Mouse (Mus musculus) heart, postnatal 14 days (tissue): ENCODE results near the gene Il1b. TPM values are rescaled to one million over a fixed set of nuclear protein-coding genes. Genes with fewer than 3 reads are reported as not detected.

Experiments used
- DNase-seq, 2 experiments: peaks; one replicate each; pipeline ENCODE4 v3.0.0; 2021 to 2022
- intact Hi-C: fragments of 180-260 bp; cut with DNase I; formaldehyde crosslinking; loops from one replicate; pipeline ENCODE4 v1.15.1; 2025
- total RNA-seq, 2 experiments: library from RNA; stranded (reverse); gene quantifications; 2 replicates each; pipeline ENCODE4 v1.2.3; 2021

The Il1b gene
- total RNA-seq, 2 experiments from 2014 or later, result 0.32 TPM; not detected in 1

DNA sequence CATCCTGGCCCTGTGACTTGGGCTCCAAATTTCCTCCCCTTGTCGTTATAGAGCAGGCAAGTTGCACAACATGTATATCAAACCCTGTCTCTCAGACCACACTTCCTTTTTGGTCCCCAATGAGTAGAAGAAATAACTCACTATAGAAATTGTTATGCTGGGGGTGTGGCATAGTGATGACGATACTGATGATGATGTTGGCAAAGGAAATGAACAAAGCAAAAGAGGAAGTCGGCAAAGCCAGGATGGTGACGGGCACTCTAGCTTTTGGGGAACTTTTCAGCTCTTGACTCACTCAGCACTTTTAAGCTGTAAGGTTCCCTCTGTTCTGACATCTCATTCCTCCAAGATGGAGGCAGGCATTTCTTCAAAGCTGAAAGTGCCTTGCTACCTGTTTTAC lies 2.4 kb upstream of the Il1b start:
- intact Hi-C loops, result no loop called here
- DNase-seq, result no peak

DNA sequence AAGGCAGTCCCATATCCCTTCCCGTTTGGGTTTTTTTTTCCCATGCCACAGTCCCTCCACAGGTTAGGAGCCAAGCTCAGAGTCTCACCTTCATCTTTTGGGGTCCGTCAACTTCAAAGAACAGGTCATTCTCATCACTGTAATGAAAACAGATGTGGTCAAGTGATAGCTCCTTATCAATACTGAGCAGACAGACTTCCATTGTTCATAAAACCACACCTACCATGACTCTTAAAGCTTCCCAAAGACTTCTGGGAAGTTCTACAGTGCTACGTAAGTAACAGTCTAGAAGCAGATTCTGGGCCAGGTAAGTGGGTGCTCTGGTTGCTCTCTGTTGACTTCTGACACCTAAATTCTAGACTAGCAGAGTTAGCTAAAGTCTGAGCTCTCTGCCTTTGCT lies 1.3 kb downstream of the Il1b start:
- intact Hi-C loops, result no loop called here
- DNase-seq, result no peak

DNA sequence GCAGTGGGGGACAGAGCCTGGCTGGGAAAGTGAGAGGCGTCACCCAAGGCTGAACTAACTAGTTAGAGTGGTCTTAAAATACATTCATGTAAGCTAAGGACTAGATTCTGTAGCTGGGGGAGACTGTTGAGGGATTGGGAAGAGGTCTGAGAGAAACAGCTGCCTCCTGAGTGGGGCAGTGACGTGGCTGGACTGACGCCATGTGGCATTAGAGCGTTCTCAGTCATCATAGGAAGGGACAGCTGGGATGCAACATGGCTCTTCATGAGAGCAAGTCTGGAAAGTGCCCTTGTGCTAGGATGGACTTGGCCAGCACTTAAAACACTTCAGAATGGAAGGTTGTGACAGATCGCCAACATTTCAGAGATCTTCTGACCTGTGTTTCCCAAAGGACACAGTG lies 2.1 kb downstream of the Il1b start:
- DNase-seq, result no peak
- intact Hi-C loops, result no loop called here

GRCm38 (mm10) chr2:129368106-129368505 lies 2.8 kb downstream of the Il1b start:
- intact Hi-C loops, result no loop called here
- no peak for DNase-seq

- DNase-seq, result no peak
- intact Hi-C loops, result no loop called here
These were observed 3.7 kb downstream of the Il1b start for GRCm38 (mm10) chr2:129367246-129367645.

- DNase-seq, result no peak
- intact Hi-C loops, result no loop called here
These were observed 9.9 kb downstream of the Il1b start for GRCm38 (mm10) chr2:129360975-129361560.

DNA sequence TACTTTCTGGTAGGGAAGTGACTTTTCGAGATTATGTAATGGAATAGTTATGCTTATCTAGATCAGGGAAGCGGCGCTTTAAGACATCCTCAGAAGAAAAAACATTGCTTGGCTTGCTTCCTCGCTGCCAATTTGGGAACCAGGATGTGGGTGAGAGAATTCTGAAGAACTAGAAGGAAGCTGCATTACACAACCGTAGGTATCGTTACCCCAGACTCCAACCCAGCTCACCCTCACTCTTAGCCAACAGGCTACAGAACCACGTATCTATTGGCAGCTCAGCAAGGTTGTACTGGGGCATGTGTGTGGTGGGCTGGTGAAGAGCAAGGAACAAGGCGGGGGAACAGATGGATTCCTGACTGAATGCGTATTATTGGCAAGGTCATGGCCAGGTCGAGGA lies 10.7 kb downstream of the Il1b start:
- intact Hi-C loops, result no loop called here
- no peak for DNase-seq

DNA sequence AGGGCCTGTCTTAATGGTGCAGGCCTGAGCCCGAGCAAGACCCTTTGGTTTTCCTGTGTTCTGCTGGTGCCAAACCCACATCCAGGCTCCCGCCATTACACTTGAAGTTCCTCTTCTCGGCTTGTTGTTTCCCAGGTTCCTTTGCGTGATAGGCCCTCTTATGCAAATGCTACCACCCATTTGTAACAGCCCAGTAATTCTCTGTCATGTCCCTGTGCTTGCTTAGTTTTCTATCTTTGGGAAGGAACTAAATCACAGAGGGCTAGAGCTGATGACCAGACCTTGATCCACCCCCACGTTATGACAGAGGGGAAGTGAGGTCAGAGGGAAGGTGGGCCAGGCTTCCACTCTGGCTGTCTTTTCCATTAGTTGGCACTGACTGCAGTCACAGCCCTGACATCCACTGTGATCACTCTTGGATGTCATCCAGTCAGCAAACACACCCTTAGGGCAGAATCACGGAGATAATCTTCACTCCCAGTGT lies 32.8 kb downstream of the Il1b start:
- intact Hi-C loops, result no loop called here
- DNase-seq, result no peak

GRCm38 (mm10) chr2:129333471-129333870 lies 37.5 kb downstream of the Il1b start:
- intact Hi-C loops, result no loop called here

GRCm38 (mm10) chr2:129330540-129330939 lies 40.4 kb downstream of the Il1b start:
- intact Hi-C loops, result no loop called here
- DNase-seq, result no peak

More at GRCm38 (mm10) chr2:129333471-129333870, 37.5 kb downstream of the Il1b start:
- no peak for DNase-seq

DNA sequence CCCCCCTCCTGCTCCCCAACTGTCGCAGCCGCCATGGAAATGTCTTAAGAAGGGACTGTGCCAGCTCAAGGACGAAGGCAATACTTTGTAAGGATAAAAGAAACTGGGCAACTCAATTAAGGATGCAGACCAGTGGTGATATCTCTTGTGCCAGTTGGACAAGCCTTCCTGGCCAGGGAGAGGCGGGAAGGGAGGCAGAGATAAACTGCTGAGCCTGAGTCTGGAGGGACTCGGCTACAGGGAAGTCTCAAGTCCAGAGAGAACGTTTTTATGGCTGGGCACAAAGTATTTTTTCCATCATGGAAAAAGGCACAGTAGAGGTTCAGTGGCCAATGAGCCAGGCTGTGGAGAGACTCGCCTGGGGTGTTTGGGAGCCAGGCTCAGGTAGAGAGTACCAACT lies 40.9 kb downstream of the Il1b start:
- intact Hi-C loops, result no loop called here
- DNase-seq, result no peak

DNA sequence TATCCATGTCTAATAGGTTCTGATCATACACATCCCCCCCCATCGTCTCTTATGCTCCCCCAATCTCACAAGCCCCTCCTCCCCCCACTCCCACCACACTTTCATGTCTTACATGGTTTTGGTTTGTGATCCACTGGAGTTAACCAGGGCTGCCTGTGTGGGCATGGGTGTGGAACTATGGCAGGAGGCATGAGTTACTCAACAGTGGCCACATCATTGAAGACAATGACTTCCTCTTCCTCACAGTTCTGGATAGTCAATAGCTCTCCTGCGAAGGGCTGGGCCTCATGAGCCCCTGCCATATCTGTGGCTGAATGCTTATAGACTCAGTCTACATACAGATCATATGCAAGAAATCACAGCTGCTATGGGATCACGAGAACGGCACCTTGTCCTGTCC lies 42.7 kb downstream of the Il1b start:
- intact Hi-C loops, result no loop called here
- no peak for DNase-seq

DNA sequence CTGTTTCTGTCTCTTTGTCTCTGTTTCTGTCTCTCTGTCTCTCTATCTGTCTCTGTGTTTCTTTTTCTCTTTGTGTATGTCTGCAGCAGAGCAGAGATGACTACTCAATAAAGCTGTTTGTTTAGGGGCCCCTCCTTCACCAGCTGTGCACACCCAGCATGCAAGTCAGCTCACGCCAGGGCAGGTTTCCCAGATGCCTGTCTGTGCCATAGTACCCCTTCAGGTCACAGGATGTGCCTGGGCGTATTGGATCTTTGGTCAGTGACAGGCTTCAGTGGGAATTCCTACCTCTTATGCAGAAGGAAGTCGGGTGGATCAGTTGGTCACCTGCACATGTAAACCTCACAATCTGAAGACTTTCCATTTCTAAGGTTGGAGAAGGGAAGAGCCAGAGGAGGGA lies 46.7 kb downstream of the Il1b start:
- no peak for DNase-seq

DNA sequence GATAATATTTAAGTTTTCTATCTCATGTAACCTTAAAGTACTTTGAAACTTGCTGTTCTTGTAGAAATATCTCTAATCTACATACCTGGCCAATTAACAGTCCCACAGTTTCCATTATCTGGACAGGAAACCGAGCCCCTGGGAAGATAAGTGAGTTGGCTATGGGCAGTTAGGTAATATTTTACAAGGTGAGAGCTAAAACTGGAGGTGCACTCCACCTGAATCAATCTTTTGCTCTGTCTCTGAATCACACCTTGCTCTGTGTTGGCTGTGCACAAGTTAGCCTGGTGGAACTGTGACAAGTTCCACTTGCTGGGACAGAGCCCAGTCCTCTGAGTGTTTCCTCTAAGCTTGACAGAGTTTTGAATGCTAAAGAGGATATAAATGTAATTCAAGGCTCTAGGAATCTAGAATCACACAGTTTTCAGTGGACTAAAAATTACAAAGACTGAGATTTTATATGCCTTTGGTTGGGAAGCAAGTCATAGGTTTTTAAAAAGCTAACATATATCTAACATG lies 48.8 kb downstream of the Il1b start:
- intact Hi-C loops, result no loop called here
- DNase-seq, result no peak

More for the DNA sequence above, 46.7 kb downstream of the Il1b start:
- intact Hi-C loops, result no loop called here

GRCm38 (mm10) chr2:129320033-129320605 lies 50.8 kb downstream of the Il1b start:
- DNase-seq, result no peak
- intact Hi-C loops, result no loop called here

GRCm38 (mm10) chr2:129315831-129316230 lies 55.1 kb downstream of the Il1b start:
- no peak for DNase-seq
- intact Hi-C loops, result no loop called here

- intact Hi-C loops, result no loop called here
- no peak for DNase-seq
These were observed 56.1 kb downstream of the Il1b start for GRCm38 (mm10) chr2:129314880-129315279.

Other genes with a start within 250 kb of the Il1b start
- 10 to 100 TPM; 10.9 to 11.9 TPM for gene Chchd5, start 241.4 kb downstream of the Il1b start, total RNA-seq
- 10 to 100 TPM; 14.0 to 16.8 TPM for gene Slc20a1, start 172.4 kb downstream of the Il1b start, total RNA-seq
- gene Ckap2l, start 73.9 kb downstream of the Il1b start, total RNA-seq, result 1 to 10 TPM; 3.4 to 6.0 TPM
- gene Il1a, start 61.2 kb downstream of the Il1b start, total RNA-seq, result under 1 TPM in 1 of 2 experiments, not detected in 1; 0.10 TPM
- gene F830045P16Rik, start 165.5 kb upstream of the Il1b start, total RNA-seq, result under 1 TPM; 0.14 to 0.15 TPM
- gene Sirpa, start 221.7 kb upstream of the Il1b start, total RNA-seq, result 10 to 100 TPM; 27.1 to 28.7 TPM